Mouse (Mus musculus) lung, postnatal 25 days (tissue): Measurements from ENCODE around the gene Ctnnd2.

Experiments
- DNase-seq: peaks from one replicate; pipeline ENCODE4 v3.0.0; 2022; ENCODE audit warnings: low spot score

The Ctnnd2 gene

GRCm38 (mm10) chr15:30647679-30648311 is 475.4 kb downstream of the Ctnnd2 start:
- DNase-seq = no peak

GRCm38 (mm10) chr15:30649964-30650363 is 477.6 kb downstream of the Ctnnd2 start:
- no peak for DNase-seq

DNA sequence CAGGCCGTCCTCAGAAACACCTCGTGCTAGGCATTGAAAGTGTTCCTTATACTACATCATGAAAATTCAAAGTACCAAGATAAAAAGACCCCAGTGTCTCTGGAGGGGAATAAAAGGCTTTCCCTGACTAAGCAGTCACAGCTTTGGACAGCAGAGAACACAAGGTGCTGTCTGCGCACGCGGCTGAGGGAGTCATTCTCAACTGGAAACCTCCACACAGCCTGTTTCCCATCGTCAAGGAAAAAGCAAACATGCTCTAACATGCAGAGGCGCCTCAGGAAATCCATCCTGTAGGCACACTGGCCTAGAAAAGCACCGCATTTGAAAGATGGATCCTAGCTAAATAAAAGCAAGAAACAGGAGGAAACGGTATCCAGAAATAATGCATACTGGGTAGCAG is 483.0 kb downstream of the Ctnnd2 start:
- no peak for DNase-seq

DNA sequence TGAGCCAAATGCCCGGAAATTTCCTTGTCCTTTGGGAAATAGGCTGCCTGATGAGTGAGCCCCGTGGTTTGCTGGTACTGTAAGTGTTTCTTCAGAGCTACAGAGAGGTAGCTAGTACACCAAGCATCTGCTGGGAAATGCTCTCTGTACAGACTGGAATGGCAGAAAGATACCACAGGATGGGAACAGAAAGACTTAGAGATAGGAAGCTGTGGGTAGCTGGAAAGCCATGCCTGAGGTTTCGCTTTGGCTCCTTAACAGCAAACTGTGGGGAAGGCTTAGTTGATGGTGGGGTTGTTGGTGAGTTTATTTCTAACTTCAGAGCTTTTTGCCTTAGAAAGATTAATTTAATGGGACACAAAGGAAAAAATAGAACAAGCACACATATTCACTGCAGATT is 485.2 kb downstream of the Ctnnd2 start:
- no peak for DNase-seq

DNA sequence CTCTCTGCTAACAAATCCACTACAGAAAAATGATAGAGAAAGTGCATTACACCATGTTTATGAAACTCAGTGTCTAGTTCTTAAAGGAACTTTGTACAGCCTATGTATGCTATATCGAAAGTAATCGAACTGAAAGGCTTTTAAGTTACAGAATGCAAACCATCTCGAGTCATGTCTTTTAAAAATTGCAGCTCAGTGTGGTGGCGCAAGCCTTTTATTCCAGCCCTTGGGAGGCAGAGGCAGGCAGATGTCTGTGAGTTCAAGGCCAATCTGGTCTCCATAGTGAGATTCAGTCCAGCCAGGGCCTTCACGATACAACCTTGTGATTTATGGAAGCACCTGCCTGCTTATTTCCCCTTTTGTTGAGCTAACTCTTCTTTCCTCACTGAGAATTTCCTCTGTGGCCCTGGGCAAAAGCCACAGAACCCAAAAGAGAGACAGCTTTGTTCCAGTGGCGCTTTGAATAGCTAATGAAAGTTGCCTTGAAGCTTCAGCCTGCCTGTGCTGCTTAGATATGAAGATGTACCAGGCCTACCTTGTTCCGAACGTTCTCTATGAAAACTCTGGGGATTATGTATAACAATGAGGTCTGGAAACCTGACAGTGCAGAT is 488.3 kb downstream of the Ctnnd2 start:
- no peak for DNase-seq

DNA sequence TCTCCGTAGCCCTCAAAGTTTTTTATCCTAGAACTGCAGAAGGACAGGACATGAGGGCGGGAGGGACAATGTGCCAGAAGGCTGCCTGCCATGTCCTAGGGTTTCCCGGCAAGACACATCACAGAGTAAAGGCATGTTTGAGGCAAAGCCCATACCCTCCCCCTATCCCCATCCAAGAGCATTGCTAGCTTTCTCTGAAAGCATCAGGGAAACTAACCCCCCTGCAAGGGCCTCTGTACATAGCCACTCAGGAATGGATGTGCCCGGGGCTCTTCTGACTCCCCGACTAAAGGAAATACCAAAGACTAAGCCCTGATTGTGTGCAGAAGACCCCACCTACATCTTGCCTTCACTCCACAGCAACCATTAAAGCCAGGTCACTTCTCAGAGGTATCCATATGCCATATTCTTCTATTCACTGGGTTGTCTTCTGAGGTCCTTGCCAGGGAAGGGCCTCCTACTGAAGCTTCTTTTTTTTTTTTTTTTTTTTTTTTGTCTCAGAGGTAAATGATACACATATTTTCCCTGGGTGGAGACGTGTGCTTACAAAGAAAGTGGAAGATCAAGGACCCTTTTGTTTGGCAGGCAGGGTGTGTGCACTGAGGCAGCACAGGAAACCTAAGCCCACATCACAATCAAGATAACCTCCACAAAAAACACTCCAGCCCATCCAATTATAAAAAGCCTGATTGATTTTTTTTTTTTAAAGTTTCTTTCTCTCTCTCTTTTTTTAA is 489.5 kb downstream of the Ctnnd2 start:
- DNase-seq = no peak

GRCm38 (mm10) chr15:30667819-30668587 is 495.6 kb downstream of the Ctnnd2 start:
- no peak for DNase-seq

DNA sequence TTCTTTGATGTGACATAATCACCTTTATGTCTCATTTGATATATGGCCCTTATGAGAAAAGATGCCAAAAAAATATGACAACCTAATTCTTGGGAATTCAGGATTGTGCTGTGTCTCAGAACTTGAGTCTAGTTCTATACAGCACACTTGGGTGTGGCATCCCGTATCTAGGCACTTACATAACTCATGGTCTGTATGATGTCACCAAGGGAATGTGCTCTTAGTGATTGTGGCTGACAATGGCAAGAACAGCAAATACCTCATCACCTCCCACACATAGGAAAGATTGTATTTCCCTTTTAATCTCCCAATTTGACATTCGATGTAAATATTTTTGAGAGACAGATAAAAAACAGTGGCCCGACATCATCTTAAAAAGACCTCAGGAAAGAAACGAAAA is 509.5 kb downstream of the Ctnnd2 start:
- no peak for DNase-seq

DNA sequence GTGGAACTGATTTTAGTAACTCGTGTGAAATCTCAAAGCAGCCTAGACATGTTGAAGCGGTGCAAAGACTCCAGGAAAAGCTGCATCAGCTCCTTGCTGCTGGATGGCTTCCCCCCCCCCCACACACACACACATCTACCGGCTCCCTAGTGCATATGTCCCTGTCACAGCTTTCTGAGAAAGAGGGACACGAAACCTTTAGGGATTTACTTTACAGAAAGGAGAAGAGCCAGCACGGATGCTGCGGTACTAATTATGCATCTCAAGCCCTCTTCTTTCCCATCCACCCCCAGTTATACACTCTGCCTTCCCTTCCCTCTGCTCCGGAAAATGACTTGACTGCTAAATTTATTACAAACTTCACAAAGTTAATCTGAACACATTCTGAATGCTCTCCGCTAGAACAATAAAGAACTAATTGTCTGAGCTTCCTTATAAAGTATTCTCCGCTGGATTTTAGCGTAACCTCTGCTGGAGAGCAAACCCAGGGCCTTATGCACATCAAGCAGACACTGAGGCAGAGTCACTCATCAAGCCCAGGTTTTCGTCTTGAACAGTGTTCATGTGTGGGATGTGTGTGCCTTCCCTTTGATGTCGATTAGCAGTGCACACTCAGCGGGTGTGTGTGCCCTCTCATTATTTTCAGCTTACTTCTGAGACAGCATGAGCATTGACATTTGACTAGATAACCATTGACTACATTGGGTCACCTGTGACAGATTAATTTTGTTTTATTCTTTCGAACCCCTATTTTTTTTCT is 510.1 kb downstream of the Ctnnd2 start:
- no peak for DNase-seq

DNA sequence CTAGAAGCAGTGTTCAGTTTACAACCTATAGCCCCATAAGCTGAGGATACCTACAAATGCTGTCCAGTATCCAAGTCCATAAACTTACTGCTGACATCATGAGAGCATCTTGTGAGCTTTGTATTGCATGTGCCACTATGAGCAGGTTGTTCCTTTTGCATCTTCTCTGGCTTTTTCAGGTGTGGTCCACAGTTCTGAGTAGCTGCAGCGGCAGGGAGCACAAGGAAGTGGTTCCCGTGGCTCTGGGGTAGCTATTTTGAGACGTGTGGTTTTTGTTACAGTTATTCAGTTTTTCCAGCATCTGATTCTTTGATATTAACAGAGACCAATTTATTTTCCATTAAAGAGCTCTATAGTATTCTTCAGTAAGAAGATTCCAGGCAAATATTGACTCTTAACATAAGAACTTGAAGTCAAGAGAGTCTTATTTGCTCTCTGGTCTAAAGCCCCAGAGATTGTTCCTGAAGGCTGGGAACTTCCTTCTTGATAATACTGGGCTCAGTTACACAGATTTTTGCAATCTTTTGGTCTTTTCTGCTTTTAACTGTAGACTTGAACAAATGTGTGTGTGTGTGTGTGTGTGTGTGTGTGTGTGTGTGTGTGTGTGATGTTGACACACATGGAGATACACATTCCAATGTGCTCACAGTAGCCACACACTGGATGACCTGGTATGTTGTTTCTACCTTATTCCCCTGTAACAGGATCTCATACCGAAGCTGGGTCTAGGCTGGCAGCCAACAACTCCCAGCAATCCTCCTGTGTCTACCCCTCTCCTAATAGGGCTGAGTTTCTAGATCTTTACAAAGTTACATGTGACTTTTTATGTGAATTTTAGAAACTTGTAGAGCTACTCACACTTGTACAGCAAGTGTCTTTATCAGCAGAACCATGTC is 514.1 kb downstream of the Ctnnd2 start:
- no peak for DNase-seq

GRCm38 (mm10) chr15:30693754-30694205 is 521.4 kb downstream of the Ctnnd2 start:
- DNase-seq = no peak

- no peak for DNase-seq
Measured at GRCm38 (mm10) chr15:30694286-30694685, 521.9 kb downstream of the Ctnnd2 start.

DNA sequence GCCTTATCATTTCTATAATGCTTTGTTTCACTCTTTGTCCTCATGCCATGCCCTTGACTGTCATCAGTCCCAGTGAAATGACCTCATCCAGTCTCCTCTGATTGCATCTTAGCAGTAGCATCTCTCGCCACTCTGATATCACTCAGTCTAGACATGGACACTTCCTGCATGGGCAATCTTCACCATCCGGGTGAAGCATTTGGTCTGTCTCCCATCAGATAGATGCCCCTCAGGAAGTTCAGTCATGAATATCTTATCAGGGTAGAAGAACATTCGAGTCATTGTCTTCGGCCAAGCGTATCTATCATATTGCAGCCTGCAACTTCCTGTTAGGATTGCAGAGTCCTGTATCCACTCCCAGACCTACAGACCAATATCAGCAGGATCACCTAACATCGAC is 523.5 kb downstream of the Ctnnd2 start:
- peak; percentile 43 for DNase-seq

DNA sequence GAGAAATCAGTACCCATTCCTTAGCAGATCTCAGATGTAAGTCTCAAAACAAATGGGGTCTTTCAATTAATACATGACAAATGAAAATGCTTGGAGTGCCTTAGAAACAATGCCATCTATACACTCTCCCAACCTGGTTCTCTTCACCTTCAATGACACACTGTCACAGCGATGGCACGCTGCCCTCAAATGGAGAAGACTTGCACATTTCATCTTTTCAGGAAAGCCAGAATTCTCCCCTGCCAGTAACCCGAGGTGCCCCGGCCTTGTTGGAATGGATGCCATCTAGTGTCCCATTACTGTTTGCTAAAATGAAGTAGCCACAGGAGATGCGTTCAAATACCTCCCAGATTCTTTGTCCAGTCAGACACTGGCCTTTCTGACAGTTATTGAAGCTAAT is 525.0 kb downstream of the Ctnnd2 start:
- DNase-seq = no peak

- peak; percentile 70 for DNase-seq
Measured at GRCm38 (mm10) chr15:30700762-30701161, 528.4 kb downstream of the Ctnnd2 start.

- no peak for DNase-seq
Measured at GRCm38 (mm10) chr15:30701592-30701991, 529.2 kb downstream of the Ctnnd2 start.

- no peak for DNase-seq
Measured at GRCm38 (mm10) chr15:30709026-30709753, 536.8 kb downstream of the Ctnnd2 start.

DNA sequence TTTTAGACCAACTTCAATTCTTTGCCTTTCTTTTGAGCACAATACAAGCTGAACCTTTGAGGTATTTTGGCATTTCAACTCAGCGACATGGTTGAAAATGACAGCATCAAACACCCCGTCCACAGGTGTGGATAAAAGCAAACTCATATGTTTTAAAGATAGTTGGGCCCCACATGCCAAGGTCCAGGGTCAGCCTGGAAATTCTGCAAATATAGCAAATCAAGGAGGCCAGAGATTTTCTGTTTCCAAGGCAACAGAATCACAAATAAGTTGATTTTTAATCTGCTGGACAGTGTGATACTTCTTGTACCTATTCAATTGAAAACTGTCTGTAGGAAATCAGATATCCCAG is 537.3 kb downstream of the Ctnnd2 start:
- DNase-seq = no peak

GRCm38 (mm10) chr15:30714823-30715222 is 542.4 kb downstream of the Ctnnd2 start:
- no peak for DNase-seq

GRCm38 (mm10) chr15:30718811-30719210 is 546.4 kb downstream of the Ctnnd2 start:
- no peak for DNase-seq
